Mouse (Mus musculus) forelimb bud, embryonic 11.5 days (tissue): ENCODE data around the gene Tmem253.

Experiments
- DNase-seq: peaks from one replicate; pipeline ENCODE4 v3.0.0-alpha.2; 2012; ENCODE audit warnings: low read depth, low spot score

Gene Tmem253

GRCm38 (mm10) chr14:52006771-52007170, 8.7 kb upstream of the Tmem253 start:
- no peak for DNase-seq

- DNase-seq = peak; percentile 92
These were observed 6.9 kb upstream of the Tmem253 start for GRCm38 (mm10) chr14:52008321-52009203.

- DNase-seq = no peak
These were observed 6.1 kb upstream of the Tmem253 start for GRCm38 (mm10) chr14:52009361-52009760.

DNA sequence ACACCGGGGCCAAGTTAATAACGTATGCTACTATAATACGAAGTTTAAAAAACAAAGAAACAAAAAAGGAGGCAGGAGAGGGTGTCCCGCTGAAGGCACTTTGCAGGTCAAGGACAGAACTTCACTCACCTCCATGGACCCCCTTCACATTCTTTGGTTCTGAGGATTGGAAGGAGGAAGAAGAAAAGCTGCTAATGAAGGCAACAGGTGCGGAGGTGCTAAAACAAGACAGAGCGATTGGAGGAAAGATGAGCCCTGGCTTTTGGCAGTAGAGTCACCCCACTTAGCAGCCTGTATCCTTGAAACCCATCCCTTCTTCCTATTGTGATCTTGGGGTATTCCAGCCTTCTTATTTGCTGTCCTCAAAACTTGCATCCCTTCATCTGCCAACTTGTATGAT, 5.6 kb upstream of the Tmem253 start:
- DNase-seq = no peak

- no peak for DNase-seq
These were observed 4.9 kb upstream of the Tmem253 start for GRCm38 (mm10) chr14:52010446-52011111.

DNA sequence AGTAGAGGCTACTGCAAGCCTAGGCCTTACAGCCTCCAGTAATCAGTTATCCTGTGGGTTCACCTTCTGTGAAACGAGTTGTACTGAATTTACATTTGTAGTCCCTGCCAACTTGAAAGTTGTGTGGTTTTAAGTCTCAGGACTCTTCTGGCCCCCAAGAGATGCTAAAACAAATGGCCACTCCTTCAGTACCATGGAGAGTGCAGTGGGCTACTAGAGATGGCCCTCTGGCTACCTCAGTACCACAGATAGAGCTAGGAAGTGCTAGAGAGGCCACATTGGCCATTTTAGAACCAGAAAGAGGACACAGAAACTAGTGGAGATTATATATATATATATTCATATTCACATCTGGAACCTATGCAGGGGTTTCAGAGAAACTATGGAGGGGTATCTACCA, 3.8 kb upstream of the Tmem253 start:
- DNase-seq = no peak

DNA sequence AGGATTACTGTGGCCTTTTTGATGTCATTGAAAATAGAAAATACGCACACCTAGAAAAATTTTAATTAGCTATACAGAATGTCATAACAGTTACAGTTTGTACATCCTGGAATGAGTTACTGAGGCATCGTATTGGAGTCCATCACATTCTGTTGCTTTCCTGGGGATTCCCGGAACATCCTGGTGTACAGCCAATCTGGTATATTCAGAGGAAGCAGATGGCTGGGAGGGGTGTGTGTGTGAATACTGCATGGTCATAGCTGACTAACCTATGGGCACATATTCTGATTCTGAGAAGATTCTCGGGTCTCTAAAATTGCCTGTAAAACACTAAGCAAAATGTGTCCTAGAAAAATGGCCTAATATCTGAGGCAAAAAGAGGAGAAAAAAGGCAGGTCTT, 3.4 kb upstream of the Tmem253 start:
- no peak for DNase-seq

- DNase-seq = no peak
These were observed 2.9 kb upstream of the Tmem253 start for GRCm38 (mm10) chr14:52012553-52012952.

- no peak for DNase-seq
These were observed 2.3 kb upstream of the Tmem253 start for GRCm38 (mm10) chr14:52013021-52013610.

- DNase-seq = peak; percentile 31
These were observed 1.7 kb upstream of the Tmem253 start for GRCm38 (mm10) chr14:52013771-52014219.

- no peak for DNase-seq
These were observed 1.1 kb upstream of the Tmem253 start for GRCm38 (mm10) chr14:52014271-52014760.

- DNase-seq = peak; percentile 62
These were observed 622 bp upstream of the Tmem253 start for GRCm38 (mm10) chr14:52014761-52015311.

- DNase-seq = no peak
These were observed 1.4 kb downstream of the Tmem253 start for GRCm38 (mm10) chr14:52016625-52017405.

GRCm38 (mm10) chr14:52017662-52018061, 2.2 kb downstream of the Tmem253 start:
- no peak for DNase-seq

DNA sequence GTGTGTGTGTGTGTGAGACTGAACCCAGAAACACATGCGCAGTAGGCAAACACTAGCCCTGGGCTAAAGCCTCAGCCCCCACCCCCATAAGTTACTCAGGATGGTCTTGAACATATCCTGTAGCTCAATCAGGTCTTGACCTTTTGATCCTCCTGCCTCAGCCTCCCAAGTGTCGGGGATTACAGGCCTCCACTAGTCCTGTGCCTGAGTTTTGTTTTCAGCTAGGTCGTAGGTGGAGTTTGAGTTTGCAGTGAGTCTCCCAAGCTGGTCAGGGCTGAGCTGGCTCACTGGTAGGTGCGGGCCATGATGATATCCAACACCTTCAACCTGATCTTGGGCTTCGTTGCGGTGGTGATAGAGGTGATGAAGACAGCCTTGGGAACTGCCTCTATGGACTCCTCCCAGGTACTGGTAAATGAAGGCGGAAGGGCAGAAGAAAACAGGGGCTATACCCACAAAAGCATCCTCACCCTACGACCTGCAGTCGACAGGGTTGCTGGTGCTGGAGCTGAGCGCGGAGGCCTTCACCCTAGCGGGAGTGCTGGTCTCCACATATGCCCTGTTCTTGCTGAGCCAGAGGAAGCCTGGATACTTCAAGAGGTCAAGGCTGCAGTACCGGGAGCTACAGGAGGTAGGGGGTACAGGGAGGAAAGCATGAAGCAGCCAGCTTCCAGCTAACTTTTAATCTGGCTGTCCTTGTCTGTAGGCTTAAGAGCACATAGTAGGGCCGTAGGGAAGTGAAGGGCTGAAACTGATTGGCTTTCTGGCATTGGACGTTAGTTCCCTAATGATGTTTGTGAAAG, 3.0 kb downstream of the Tmem253 start:
- DNase-seq = no peak

GRCm38 (mm10) chr14:52019051-52019589, 3.7 kb downstream of the Tmem253 start:
- DNase-seq = no peak

DNA sequence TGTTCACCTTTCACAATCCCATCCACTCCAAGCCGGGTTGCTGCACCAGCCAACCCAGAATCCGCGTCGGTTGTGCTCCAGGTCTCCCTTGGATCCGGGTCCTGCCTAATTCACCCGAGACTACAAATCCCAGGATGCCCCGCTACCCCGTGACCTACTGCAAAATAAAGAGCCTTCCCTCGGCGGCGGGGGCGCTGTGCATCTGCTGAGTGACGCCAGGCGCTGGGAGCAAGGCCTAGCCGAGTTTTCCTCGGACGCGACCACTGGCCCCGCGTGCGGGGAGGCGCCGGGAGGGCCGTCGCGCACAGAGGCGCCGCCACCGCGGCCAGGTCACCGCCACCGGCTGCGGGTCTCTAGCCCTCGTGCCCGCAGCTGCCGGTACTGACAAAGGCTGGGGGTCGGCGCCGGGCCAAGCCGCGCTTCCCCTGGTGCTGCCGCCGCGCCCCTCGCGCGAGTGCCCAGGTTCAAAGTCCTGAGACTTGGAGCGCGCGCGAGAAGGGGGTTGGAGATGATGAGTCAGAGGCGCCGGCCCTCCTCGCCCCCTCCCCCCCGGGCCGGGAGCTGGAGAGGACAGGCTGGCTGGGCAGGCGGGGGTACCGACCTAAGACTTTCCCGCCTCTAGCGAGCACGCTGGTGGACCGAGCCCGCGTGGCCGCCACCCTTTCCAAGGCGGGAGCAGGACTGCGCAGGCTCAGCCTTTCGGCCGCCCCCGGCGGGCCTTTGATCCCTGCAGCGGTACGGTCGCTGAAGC, 4.3 kb downstream of the Tmem253 start:
- peak; percentile 97 for DNase-seq

- DNase-seq = peak; percentile 78
These were observed 5.2 kb downstream of the Tmem253 start, which contains the start of gene Zfp219 for GRCm38 (mm10) chr14:52020486-52021137. Zfp219 (minus strand) TSS chr14:52020733.

DNA sequence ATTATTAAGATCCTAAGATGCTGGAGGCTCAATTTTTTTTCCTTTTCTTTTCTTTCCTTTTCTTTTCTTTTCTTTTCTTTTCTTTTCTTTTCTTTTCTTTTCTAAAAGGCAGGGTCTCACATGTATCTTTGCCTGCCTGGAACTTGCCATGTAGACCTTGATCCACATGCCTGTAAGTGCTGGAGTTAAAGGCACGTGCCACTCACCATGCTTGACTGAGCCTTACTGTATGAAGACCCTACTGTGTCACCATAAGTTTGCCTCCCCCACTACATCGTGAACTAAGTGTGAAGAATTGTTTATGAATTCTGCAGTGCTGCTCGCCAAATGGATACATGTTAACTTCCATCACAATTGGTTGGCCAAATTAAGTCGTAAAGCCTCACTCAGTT, 5.7 kb downstream of the Tmem253 start:
- DNase-seq = no peak
